Mouse (Mus musculus) lung, adult 2 months (tissue): ENCODE data around the gene Gpx5.

Source experiments
- CTCF ChIP-seq: fragments of 200-500 bp; IDR thresholded peaks from 2 replicates; pipeline ENCODE4 v1.5.1; 2011; ENCODE audit warnings: mild to moderate bottlenecking, low read length, control low read depth; ENCODE audit not compliant: insufficient read depth
- POLR2A ChIP-seq: fragments of 200-500 bp; IDR thresholded peaks from 2 replicates; pipeline ENCODE4 v1.6.1; 2011; ENCODE audit warnings: low read depth, mild to moderate bottlenecking, control low read depth, low read length, borderline replicate concordance; ENCODE audit errors: extremely low read depth

DNA sequence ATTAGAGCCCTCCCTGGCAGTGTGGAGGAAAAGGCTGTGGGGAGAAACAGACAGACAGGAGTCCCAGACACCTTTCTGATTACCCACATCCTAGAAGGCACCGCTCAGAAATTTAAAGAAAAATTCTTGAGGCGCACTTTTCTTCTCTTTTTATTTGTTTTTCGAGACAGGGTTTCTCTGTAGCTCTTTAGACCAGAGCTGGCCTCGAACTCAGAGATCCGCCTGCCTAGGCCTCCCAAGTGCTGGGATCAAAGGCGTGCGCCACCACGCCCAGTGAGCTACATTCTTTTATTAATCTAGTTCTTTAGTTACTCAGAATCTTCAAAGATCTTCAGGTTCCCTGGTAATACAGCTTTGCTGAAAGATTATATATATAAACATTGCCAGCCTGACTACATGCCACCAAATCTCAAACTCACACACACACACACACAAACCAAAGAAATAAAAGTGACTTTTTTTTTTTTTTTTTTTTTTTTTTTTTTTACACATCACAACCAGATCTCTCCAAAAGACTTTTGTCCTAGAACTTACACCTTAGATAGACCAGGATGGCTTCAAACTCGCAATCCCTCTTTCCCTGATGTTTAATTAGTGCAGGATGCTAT is 42.4 kb downstream of the Gpx5 start:
- TF ChIP-seq POLR2A, result no peak
- TF ChIP-seq CTCF, result no peak
